Mouse (Mus musculus): ENCODE data around the gene Carmil1.
A peak's percentile ranks its signal among the peaks of the same experiment; 100 is the strongest.

Carmil1 gene

DNA sequence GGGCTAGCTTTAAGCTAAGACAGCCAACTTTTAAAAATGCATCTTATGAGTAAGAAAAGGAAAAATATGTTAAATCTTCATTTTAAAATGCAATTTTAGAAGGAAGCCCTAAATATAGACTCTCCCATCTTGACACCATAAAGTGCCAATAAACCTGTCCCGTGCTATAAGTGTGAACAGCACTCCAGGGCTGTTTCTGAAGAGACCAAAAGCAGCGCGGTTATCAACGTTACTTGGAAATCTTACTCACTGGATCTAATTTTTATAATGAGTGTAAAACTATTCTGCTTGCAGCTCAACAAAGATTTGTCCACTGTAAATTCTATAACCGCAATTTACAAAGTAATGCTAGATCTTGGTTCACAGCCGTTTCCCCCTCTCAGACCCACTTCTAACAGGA, 232.0 kb downstream of the Carmil1 start:
- DNase-seq (ENCODE audit: low read depth, low spot score): no peak

GRCm38 (mm10) chr13:24045271-24045670, 235.3 kb downstream of the Carmil1 start:
- no peak for DNase-seq (ENCODE audit: low read depth, low spot score)

GRCm38 (mm10) chr13:24040221-24040620, 240.4 kb downstream of the Carmil1 start:
- DNase-seq (ENCODE audit: low read depth, low spot score): no peak

GRCm38 (mm10) chr13:24037502-24037901, 243.1 kb downstream of the Carmil1 start:
- DNase-seq (ENCODE audit: low read depth, low spot score): no peak

DNA sequence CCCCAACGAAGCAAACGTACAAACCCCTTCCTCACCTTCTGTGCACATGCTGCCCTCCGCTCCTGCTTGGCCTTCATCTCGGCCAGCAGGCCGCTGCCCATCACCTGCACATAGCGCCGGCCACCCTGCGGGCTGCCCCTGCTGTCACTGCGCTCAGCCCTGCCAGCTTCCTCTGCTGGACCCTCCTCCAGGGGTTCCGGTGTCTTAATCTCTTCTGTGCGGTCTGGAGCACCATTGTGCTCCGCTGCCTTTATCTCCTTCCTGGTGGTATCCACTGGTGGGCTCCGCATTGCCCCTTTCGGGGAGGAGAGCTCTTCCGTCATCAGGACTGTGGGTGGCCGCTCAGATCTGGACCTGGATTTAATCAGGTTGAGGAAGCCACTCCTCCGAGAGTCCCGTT, 244.4 kb downstream of the Carmil1 start:
- DNase-seq (ENCODE audit: low read depth, low spot score): no peak

- DNase-seq (ENCODE audit: low read depth, low spot score): peak; percentile 37
Observed at GRCm38 (mm10) chr13:24027191-24028170, 253.1 kb downstream of the Carmil1 start.

DNA sequence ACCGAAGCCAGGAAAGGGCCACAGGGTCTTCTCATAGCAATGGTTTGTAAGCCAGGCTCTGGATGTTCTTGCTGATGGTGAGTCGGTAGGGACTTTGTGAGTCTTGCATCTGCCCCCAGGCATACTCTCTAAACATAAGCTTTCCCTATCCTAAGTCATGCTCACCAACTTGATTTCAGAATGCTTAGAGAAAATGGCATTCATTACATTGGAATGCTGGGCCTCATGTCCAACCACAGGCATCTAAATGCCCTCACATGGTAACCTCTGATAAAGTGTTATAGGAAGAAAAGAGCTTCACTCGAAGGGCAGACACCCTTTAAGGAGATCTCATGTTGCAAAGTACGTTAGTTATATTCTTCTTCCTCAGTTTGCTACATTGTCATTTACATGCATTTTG, 262.1 kb downstream of the Carmil1 start:
- DNase-seq (ENCODE audit: low read depth, low spot score): no peak

DNA sequence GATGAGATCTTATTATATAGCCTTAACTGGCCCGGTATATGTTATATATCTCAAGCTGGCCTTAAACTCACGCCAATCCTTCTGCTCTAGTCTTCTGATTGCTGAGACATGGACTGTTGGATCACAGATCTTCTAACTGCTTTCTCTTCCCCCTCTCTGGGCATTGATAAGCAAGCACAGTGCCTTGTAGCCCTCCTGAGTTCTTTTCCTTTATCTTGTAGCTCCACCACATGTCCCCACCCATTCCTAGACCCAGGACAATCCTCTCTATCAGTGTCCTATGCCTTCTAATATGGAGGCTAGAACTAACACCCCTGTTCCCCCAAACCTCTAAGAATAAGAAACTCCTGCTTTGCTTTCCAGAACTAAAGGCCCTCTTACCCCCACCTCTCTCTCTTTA, 275.1 kb downstream of the Carmil1 start:
- DNase-seq (ENCODE audit: low read depth, low spot score): no peak

GRCm38 (mm10) chr13:24001797-24002196, 278.8 kb downstream of the Carmil1 start:
- DNase-seq (ENCODE audit: low read depth, low spot score): peak; percentile 73

GRCm38 (mm10) chr13:24001081-24001480, 279.5 kb downstream of the Carmil1 start:
- DNase-seq (ENCODE audit: low read depth, low spot score): no peak

DNA sequence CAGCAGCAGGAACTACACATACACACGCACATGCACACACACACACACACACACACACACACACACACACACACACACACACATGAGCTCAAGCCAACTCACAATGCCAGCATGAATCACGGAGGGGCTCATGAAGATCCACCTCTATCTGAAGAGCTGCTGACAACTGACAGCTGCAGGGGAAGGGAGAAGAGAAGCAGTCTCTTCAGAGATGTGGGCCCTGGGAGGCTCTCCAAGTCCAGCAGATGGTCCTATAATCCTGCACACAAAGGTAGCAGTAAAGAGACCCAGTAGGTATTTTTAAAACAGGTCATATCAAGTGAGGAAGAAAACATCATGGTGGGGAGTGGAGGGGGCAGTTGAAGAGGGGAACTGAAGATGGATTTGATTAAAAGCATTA, 281.8 kb downstream of the Carmil1 start:
- DNase-seq (ENCODE audit: low read depth, low spot score): no peak

GRCm38 (mm10) chr13:23994756-23995155, 285.8 kb downstream of the Carmil1 start:
- DNase-seq (ENCODE audit: low read depth, low spot score): no peak

DNA sequence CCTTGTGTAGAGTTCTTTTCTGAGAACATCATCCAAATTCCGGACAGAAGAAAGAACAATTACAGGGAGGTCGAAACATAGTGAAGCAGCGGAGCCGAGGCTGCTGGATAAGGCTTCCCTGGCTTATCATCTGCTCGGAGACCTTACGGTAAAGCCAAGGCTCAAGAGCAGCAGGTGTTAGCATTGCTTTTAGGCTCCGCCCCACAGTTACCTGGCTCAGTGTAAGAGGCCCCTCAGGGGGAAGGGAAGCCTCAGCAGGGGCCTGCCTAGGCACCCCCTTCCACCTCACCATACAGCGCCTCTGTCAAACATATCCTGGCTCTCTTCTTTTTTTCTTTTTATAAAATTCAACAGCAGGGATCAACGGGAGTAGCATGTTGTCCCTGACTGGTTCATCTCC, 286.6 kb downstream of the Carmil1 start:
- peak; percentile 48 for DNase-seq (ENCODE audit: low read depth, low spot score)

DNA sequence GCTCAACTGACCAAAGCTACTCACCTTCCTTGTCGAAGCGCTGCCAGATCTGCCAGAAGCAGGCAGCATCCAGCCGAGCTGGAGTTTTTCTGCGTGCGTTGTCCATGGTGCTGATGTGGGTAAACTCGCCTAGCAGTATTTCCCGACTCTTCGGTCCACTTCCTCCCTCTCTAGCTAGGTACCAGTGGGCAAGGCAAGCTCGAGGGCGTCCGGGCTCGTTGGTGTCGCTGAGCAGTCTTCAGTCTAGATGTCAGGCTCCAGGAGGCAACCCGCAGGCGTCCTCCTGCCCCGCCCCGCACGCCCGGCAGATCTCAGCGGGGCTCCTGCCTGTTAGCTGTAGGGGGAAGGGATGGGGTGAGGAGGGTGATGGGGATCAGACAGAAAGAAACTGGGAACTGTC, 289.7 kb downstream of the Carmil1 start, which contains the start of gene Scgn:
TSS of gene Scgn (minus strand) at position 287 of the 400 bp plus-strand sequence.
- DNase-seq (ENCODE audit: low read depth, low spot score): peak; percentile 80

- no peak for DNase-seq (ENCODE audit: low read depth, low spot score)
Observed at GRCm38 (mm10) chr13:23990451-23990850, 290.1 kb downstream of the Carmil1 start.

DNA sequence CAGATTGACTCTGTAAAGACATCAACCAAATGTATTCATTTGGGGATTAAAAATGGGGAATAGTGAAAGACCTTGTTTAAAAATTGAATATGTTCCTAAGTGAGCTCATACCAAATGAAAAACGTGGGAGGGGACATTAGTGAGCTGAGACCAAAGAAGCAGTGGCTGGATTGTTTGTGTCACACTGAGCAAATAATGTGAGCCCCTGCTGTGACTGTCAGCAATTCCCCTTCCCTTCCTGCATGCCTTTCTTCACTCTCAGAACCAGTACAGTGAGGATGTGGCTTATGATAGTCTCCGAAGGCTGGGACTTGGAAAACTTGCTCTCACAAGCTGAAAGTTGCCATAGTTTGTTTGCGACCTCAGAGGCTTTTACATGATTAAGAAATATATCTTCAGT, 295.5 kb downstream of the Carmil1 start:
- peak; percentile 60 for DNase-seq (ENCODE audit: low read depth, low spot score)

GRCm38 (mm10) chr13:23972271-23972670, 308.3 kb downstream of the Carmil1 start:
- no peak for DNase-seq (ENCODE audit: low read depth, low spot score)

GRCm38 (mm10) chr13:23971870-23972269, 308.7 kb downstream of the Carmil1 start:
- no peak for DNase-seq (ENCODE audit: low read depth, low spot score)

- no peak for DNase-seq (ENCODE audit: low read depth, low spot score)
Observed at GRCm38 (mm10) chr13:23964909-23965308, 315.7 kb downstream of the Carmil1 start.
